Mouse (Mus musculus): ENCODE measurements around the gene C330021F23Rik.

C330021F23Rik gene

GRCm38 (mm10) chr8:3588258-3588633 lies 20.5 kb downstream of the C330021F23Rik start:
- DNase-seq = peak in 1 of 2 experiments; percentile 44

GRCm38 (mm10) chr8:3593470-3593869 lies 25.7 kb downstream of the C330021F23Rik start:
- peak in 1 of 2 experiments; percentile 36 for DNase-seq

GRCm38 (mm10) chr8:3594466-3594865 lies 26.7 kb downstream of the C330021F23Rik start:
- no peak for DNase-seq

- no peak for DNase-seq
Observed at GRCm38 (mm10) chr8:3598054-3598453, 30.3 kb downstream of the C330021F23Rik start.

GRCm38 (mm10) chr8:3599219-3599618 lies 31.4 kb downstream of the C330021F23Rik start:
- no peak for DNase-seq

- no peak for DNase-seq
Observed at GRCm38 (mm10) chr8:3600401-3600800, 32.6 kb downstream of the C330021F23Rik start.

- DNase-seq = no peak
Observed at GRCm38 (mm10) chr8:3603439-3603838, 35.6 kb downstream of the C330021F23Rik start.

GRCm38 (mm10) chr8:3606593-3606992 lies 38.8 kb downstream of the C330021F23Rik start:
- no peak for DNase-seq

GRCm38 (mm10) chr8:3607822-3608221 lies 40.0 kb downstream of the C330021F23Rik start:
- DNase-seq = no peak

- no peak for DNase-seq
Observed at GRCm38 (mm10) chr8:3609046-3609815, 41.4 kb downstream of the C330021F23Rik start.

- no peak for DNase-seq
Observed at GRCm38 (mm10) chr8:3609816-3610150, 42.0 kb downstream of the C330021F23Rik start.

- peak; percentile 98 for DNase-seq
Observed at GRCm38 (mm10) chr8:3621199-3621970, 53.6 kb downstream of the C330021F23Rik start, which contains the start of the genes Xab2 and Pet100. Xab2 (minus strand) TSS chr8:3621316. Pet100 (plus strand) TSS chr8:3621548.

GRCm38 (mm10) chr8:3622119-3622518 lies 54.3 kb downstream of the C330021F23Rik start:
- DNase-seq = no peak

- no peak for DNase-seq
Observed at GRCm38 (mm10) chr8:3625445-3625844, 57.7 kb downstream of the C330021F23Rik start, which contains the start of gene Pcp2. Pcp2 (minus strand) TSS chr8:3625545.

GRCm38 (mm10) chr8:3626971-3627370 lies 59.2 kb downstream of the C330021F23Rik start:
- DNase-seq = no peak

GRCm38 (mm10) chr8:3628014-3628413 lies 60.2 kb downstream of the C330021F23Rik start:
- DNase-seq = peak in 1 of 2 experiments; percentile 49

GRCm38 (mm10) chr8:3630647-3631477 lies 63.1 kb downstream of the C330021F23Rik start, which contains the start of gene Stxbp2:
Stxbp2 (plus strand) TSS chr8:3630955.
- DNase-seq = peak; percentile 85 to 86

- peak in 1 of 2 experiments; percentile 26 for DNase-seq
Observed at GRCm38 (mm10) chr8:3631478-3631875, 63.7 kb downstream of the C330021F23Rik start.

Data from cerebellum, adult 18-20 months (tissue).